Mouse (Mus musculus) embryonic facial prominence, embryonic 14.5 days (tissue): ENCODE results near the gene Vmp1. TPM values are rescaled to one million over a fixed set of nuclear protein-coding genes. Genes with fewer than 3 reads are reported as not detected.

ENCODE experiments used
- ATAC-seq: fragments of 200-750 bp; cut with Nextera tagmentation; 2 replicates; pipeline ENCODE4 v1.8.0; 2017; ENCODE audit warnings: low read depth, moderate number of reproducible peaks, moderate TSS enrichment
- DNase-seq: peaks from one replicate; pipeline ENCODE4 v3.0.0-alpha.2; 2015; ENCODE audit warnings: low spot score
- H3K27ac ChIP-seq: fragments of 300-500 bp; sonication (generic); replicated peaks from 2 replicates; pipeline ENCODE4 v1.5.1; 2014; ENCODE audit warnings: low read depth, mild to moderate bottlenecking, low read length, moderate library complexity
- H3K27me3 ChIP-seq: fragments of 300-500 bp; sonication (generic); replicated peaks from 2 replicates; pipeline ENCODE4 v1.6.1; 2014; ENCODE audit warnings: low read length; ENCODE audit not compliant: control insufficient read depth, insufficient read depth
- H3K36me3 ChIP-seq: fragments of 300-500 bp; sonication (generic); 2 replicates; pipeline ENCODE4 v1.6.1; 2014; ENCODE audit warnings: low read length, mixed read lengths; ENCODE audit not compliant: control insufficient read depth, insufficient read depth
- H3K4me1 ChIP-seq: fragments of 300-500 bp; sonication (generic); 2 replicates; pipeline ENCODE4 v1.6.1; 2014; ENCODE audit warnings: antibody characterized with exemption, low read length; ENCODE audit not compliant: control insufficient read depth, insufficient read depth
- H3K4me2 ChIP-seq: fragments of 300-500 bp; sonication (generic); 2 replicates; pipeline ENCODE4 v1.6.1; 2014; ENCODE audit warnings: low read depth, mild to moderate bottlenecking, low read length, moderate library complexity, mixed read lengths
- H3K4me3 ChIP-seq: fragments of 300-500 bp; sonication (generic); 2 replicates; pipeline ENCODE4 v1.5.1; 2014; ENCODE audit warnings: low read depth, mild to moderate bottlenecking, low read length
- H3K9ac ChIP-seq: fragments of 300-500 bp; sonication (generic); 2 replicates; pipeline ENCODE4 v1.6.1; 2014; ENCODE audit warnings: low read depth, mild to moderate bottlenecking, low read length, moderate library complexity, mixed read lengths
- H3K9me3 ChIP-seq: fragments of 300-500 bp; sonication (generic); 2 replicates; pipeline ENCODE4 v1.6.1; 2016; ENCODE audit warnings: low read length; ENCODE audit not compliant: control insufficient read depth
- whole genome bisulfite sequencing: fragments of 180-500 bp; shearing (Covaris S2); extraction: QIAGEN DNeasy Blood & Tissue Kit; methylation state at CpG from one replicate; pipeline ENCODE4 v1.1.7; 2014; 5-methylcytosine and 5-hydroxymethylcytosine counted together
- polyA plus RNA-seq: library from polyadenylated mRNA; unstranded; fragments of >200 nt; fragmentation: Nextera tagmentation; extraction: Ambion mirVana; gene quantifications from 2 replicates; pipeline ENCODE4 v1.2.1, GENCODE M21; 2014

Gene Vmp1
- polyA plus RNA-seq, 1 experiment from 2014 or later: 86.6 TPM

DNA sequence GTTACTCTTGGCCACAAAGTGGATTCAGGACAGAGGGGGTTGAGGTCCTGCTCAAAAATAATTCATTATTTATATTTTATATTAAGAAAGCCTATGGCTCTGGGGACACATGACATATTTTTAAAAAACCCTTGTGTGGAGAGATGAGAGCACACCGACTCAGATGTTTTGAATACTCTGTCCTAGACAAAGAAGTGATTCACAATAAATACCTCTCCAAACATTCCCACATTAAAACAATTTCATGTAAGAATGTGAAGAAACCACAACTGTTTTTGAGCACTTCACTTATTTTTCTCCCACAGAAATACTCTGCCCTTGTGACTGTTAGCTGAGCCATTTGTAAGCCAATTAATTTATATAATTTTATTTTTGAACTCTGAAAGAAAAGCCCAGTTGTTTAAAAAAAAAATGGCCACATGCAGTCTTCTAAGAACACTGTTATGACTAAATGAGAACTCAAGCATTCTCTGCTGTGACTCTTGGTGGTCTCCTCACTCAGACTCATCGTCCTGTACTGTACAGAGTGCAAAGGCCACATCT, 75.8 kb downstream of the Vmp1 start:
- Histone ChIP-seq H3K36me3 (peaks cover 18% of the 10 kb centered on the region), H3K27me3 (no peaks in the 10 kb centered on the region), H3K9ac (no peak overlapping the region), H3K4me2 (no peak overlapping the region), H3K4me3 (no peak overlapping the region), H3K4me1 (no peaks in the 10 kb centered on the region), H3K27ac (no peak overlapping the region), H3K9me3 (no peaks in the 10 kb centered on the region)
- no peak for ATAC-seq
- no peak for DNase-seq
- 57% methylated on average over 2 of the region's 2 CpGs for WGBS

DNA sequence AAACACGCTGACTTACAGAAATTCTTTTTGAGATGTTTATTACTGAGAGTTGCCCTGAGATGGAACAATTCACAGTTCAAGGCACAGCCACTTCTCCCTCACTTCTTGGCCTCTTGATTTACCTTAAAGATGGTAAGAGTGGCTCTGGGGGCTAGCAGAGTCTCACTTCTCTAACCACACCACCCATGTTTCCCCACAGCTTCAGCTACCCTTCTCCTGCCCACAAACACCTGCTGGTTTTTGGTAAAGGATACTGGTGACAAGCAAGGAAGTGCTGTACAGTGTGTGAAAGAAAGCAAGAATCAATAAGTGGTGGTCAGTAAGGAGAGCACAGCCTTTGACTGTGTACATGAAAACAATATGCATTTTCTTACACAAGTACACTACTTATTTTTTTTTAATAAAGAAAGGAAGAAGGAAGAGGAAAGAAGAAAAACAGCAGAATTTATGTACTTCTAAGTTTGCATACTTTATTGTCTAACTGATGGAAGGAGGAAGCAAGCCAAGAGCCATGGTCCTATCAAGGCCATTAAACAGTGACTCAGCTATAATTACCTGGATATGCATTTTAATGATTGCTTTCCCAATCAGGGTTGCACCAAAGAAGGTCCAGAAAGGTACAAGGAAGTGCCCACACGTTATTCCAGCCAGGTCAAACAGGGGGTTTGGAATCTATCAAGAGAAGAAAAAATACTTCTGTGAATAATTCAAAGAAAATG, 76.9 kb downstream of the Vmp1 start:
- Histone ChIP-seq H3K9ac (no peak overlapping the region), H3K9me3 (no peaks in the 10 kb centered on the region), H3K4me1 (no peaks in the 10 kb centered on the region), H3K4me2 (no peak overlapping the region), H3K4me3 (no peak overlapping the region), H3K27ac (no peak overlapping the region), H3K27me3 (no peaks in the 10 kb centered on the region), H3K36me3 (peaks cover 18% of the 10 kb centered on the region)
- 86% methylated on average over 2 of the region's 2 CpGs for WGBS
- no peak for ATAC-seq
- DNase-seq: no peak

- Histone ChIP-seq H3K27ac (no peak overlapping the region), H3K36me3 (peaks cover 13% of the 10 kb centered on the region), H3K27me3 (no peaks in the 10 kb centered on the region), H3K9me3 (no peaks in the 10 kb centered on the region), H3K4me3 (no peak overlapping the region), H3K4me1 (no peaks in the 10 kb centered on the region), H3K9ac (no peak overlapping the region), H3K4me2 (no peak overlapping the region)
- no peak for ATAC-seq
- WGBS: 87% methylated on average over 5 of the region's 5 CpGs
- no peak for DNase-seq
Measured at GRCm38 (mm10) chr11:86604732-86605520, 78.7 kb downstream of the Vmp1 start.

- H3K4me3 ChIP-seq: no peak overlapping the region
- H3K9ac ChIP-seq: no peak overlapping the region
- no peak for DNase-seq
- no peaks in the 10 kb centered on the region for H3K9me3 ChIP-seq
- peaks cover 13% of the 10 kb centered on the region for H3K36me3 ChIP-seq
- no peaks in the 10 kb centered on the region for H3K27me3 ChIP-seq
- H3K4me2 ChIP-seq: no peak overlapping the region
- no peak overlapping the region for H3K27ac ChIP-seq
- no peak for ATAC-seq
- WGBS: 86% methylated on average over 3 of the region's 3 CpGs
- H3K4me1 ChIP-seq: no peaks in the 10 kb centered on the region
Measured at GRCm38 (mm10) chr11:86604289-86604688, 79.3 kb downstream of the Vmp1 start.

DNA sequence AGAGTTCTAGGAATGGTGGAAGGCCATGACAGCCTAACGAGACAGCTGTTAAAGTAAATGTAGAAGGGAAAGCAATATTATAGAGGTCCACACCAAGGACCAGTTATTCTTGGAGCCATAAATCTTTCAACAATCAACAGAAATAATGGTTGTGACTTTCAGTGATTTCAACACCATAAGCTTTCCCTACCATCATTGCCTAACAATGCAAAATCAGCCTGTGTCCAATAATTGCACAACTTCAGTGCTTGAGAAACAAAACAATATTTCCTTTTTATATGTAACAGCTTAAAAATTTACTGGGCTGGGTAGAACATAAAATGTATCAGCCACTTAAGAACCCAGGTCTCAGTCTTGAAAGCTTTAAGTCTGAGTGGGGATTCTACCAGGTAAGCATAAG, 79.9 kb downstream of the Vmp1 start:
- 76% methylated on average over 1 of the region's 1 CpGs for WGBS
- H3K4me1 ChIP-seq: no peaks in the 10 kb centered on the region
- H3K27ac ChIP-seq: no peak overlapping the region

DNA sequence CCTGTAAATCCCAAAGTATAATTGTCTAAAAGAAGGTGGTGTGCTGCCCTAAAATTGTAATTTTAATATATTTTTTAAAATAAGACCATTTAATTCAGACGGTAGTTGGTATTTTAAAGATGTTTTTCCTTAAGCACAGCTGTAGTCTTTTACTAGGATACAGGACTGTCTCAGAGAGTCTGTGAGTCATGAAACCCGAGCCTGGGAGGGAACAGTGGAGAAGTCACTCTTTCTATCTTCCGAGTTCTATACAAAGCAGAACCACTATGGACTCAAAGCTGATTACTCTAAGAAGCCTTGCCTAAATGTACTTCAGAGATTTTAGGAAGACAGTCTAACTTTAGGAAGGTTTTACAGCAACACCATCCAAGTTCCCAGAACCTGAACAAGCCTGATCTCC, 81.5 kb downstream of the Vmp1 start:
- no peaks in the 10 kb centered on the region for H3K9me3 ChIP-seq
- peaks cover 13% of the 10 kb centered on the region for H3K36me3 ChIP-seq
- H3K4me2 ChIP-seq: no peak overlapping the region
- H3K4me1 ChIP-seq: no peaks in the 10 kb centered on the region
- H3K9ac ChIP-seq: no peak overlapping the region
- H3K4me3 ChIP-seq: no peak overlapping the region
- DNase-seq (no peak), ATAC-seq (no peak)
- whole genome bisulfite sequencing: 36% methylated on average over 3 of the region's 3 CpGs
- H3K27ac ChIP-seq: no peak overlapping the region; the same call in 1 of the 2 replicates
- H3K27me3 ChIP-seq: no peaks in the 10 kb centered on the region

More for the DNA sequence above, 79.9 kb downstream of the Vmp1 start:
- Histone ChIP-seq H3K9ac (no peak overlapping the region), H3K4me3 (no peak overlapping the region), H3K4me2 (no peak overlapping the region), H3K36me3 (peaks cover 13% of the 10 kb centered on the region), H3K27me3 (no peaks in the 10 kb centered on the region), H3K9me3 (no peaks in the 10 kb centered on the region)
- no peak for DNase-seq
- ATAC-seq: no peak

DNA sequence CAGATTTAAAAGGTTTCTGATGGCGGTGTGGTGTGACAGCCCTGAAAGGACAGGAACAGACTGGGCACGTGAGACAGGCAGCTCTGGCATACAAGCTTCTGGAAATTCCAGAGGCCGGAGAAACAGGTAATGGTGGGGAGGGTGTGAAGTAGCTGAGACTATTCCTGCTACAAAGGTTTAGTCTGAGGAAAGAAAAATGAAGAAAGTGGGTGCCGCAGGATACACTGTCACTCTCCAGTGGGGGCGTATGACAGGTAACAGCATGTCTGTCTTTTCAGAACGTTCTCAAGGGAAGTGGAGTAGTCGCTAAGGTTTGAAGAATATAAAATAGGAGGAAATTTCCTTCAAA, 83.5 kb downstream of the Vmp1 start:
- Histone ChIP-seq H3K36me3 (no peaks in the 10 kb centered on the region), H3K27ac (no peak overlapping the region), H3K4me2 (no peak overlapping the region), H3K4me3 (no peak overlapping the region), H3K9ac (no peak overlapping the region), H3K27me3 (no peaks in the 10 kb centered on the region), H3K4me1 (no peaks in the 10 kb centered on the region), H3K9me3 (no peaks in the 10 kb centered on the region)
- no peak for ATAC-seq
- no peak for DNase-seq
- 79% methylated on average over 7 of the region's 7 CpGs for WGBS

DNA sequence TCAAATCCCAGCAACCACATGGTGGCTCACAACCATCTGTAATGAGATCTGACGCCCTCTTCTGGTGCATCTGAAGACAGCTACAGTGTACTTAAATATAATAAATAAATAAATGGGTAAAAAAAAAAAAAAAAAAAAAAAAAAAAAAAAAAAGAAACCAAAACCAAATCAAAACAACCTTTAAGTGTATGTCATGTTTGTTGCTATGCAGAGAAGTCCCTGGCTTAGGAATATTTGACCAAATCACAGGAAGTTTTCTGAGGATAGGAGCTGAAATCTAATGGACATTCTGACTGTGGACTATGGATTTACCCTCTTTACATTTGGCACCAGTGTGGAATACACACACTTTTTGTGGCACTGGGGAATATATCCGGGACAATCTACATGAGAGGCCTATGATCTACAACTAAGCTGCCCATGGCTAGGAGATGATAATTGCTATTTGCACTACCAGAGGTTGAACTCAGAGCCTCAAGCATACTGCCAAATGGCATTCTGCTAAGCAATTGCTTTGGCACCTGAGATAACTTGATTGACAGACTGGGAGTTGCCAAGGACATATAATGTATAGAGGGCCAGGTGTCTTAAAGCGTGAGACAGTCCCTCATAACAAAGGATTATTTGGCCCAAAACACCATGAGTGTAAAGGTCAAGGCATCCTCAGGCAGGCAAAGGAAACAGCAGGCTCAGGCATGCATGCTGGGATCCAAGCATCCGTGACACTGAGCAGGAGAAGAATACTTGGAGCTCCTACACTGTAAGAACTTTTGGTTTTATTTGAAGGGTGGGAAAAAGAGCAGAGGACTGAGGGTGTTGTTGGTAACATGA, 84.0 kb downstream of the Vmp1 start:
- DNase-seq (no peak), ATAC-seq (no peak)
- 71% methylated on average over 4 of the region's 4 CpGs for WGBS
- Histone ChIP-seq H3K4me2 (no peak overlapping the region), H3K9me3 (no peaks in the 10 kb centered on the region), H3K4me3 (no peak overlapping the region), H3K27ac (no peak overlapping the region), H3K27me3 (no peaks in the 10 kb centered on the region), H3K36me3 (no peaks in the 10 kb centered on the region), H3K4me1 (no peaks in the 10 kb centered on the region), H3K9ac (no peak overlapping the region)
